Mouse (Mus musculus): ENCODE results near the gene Tespa1. TPM values are rescaled to one million over a fixed set of nuclear protein-coding genes. Genes with fewer than 3 reads are reported as not detected.
"Not testable (repeated sequence)": the region's sequence is repeated elsewhere in the genome, so short reads cannot be mapped to it uniquely, and the experiment has no call there.

Gene Tespa1
- polyA plus RNA-seq, 1 experiment from 2014 or later, result 0.16 TPM

DNA sequence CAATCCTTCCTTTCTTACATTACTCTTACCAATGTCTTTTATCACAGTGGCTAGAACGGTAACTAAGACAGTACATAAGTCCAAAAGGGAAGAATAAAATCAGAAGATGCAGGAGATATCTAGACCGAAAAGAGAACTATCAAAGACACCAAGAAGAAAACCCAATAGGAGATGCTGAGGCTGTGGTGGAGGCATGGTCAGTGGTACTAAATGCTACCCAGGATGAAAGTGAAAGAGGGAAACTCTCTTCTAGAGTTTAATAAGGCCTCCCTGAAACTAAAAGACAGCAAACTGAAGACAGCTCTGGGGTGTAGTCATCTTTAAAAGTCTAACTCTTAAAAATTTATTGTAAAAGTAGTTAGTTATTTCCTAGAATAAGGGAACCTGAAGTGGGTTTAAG is 2.0 kb upstream of the Tespa1 start:
- no peaks in the 10 kb centered on the region for H3K79me2 ChIP-seq (ENCODE audit: inconsistent target)
- no peak overlapping the region for H3K4me3 ChIP-seq (ENCODE audit: inconsistent target)
- H3K27ac ChIP-seq, result no peak overlapping the region
- H3K36me3 ChIP-seq (ENCODE audit: inconsistent target), result no peaks in the 10 kb centered on the region
- WGBS (ENCODE audit: missing documents), result 81% methylated on average over 2 of the region's 2 CpGs

DNA sequence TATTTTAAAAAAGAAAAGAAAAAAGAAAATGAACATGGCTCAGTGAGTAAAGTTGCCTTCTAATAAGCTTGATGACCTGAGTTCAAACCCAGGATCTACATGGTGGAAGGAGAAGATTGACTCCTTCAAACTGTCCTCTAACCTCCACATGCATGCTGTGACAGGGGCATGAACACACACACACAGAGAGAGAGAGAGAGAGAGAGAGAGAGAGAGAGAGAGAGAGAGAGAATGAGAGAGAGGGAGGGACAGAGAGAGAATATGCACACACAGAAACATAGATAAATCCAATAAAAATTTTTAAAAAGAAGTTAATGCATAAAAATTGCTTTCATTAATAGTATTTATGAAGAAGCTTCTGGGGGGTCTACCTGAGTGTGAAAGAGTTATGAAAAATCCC is 608 bp upstream of the Tespa1 start:
- Histone ChIP-seq H3K79me2 (ENCODE audit: inconsistent target) (no peaks in the 10 kb centered on the region), H3K4me3 (ENCODE audit: inconsistent target) (no peak overlapping the region), H3K27ac (no peak overlapping the region), H3K36me3 (ENCODE audit: inconsistent target) (no peaks in the 10 kb centered on the region)

DNA sequence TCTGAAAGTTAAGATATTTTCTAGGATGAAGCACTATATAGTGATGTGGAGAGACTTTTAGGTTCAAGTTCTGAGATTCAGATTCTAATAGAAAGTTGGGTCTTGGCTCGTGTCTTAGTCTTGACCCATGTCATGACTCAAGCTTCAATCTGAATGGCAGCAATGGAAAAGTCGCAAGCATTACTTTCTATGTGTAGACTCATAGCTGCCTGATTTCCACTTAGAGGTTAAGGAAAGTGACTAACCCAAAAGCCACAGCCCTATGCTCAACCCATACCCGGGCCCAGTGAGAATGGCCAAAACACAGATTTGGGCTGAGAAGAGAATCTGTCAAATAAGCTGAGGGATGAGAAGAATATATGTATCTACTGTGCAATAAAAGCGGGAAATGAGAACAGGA is 1.6 kb downstream of the Tespa1 start:
- Histone ChIP-seq H3K27ac (no peak overlapping the region), H3K79me2 (ENCODE audit: inconsistent target) (no peaks in the 10 kb centered on the region), H3K36me3 (ENCODE audit: inconsistent target) (no peaks in the 10 kb centered on the region), H3K4me3 (ENCODE audit: inconsistent target) (no peak overlapping the region)
- 70% methylated on average over 4 of the region's 4 CpGs for WGBS (ENCODE audit: missing documents)

DNA sequence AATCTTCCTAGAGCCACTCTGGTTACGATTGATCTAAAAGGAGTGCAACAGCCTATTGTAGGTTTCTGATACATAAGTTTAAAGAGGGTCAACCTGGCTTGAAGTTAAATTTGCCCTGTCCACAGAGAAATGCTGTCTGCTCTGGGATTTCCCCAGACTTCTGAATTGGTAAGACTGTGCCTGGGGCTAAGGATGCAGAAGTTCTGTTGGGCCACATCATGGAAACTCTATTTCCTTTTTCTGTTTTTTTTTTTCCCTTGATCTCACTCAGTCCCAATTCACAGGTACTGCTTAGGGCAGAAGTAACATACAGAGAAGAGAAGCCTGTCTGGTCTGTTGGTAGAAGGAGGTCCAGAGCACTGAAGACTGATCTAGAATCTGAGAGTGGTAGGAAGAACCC is 8.0 kb downstream of the Tespa1 start:
- H3K79me2 ChIP-seq (ENCODE audit: inconsistent target), result no peaks in the 10 kb centered on the region
- H3K36me3 ChIP-seq (ENCODE audit: inconsistent target), result no peaks in the 10 kb centered on the region
- H3K4me3 ChIP-seq (ENCODE audit: inconsistent target), result no peak overlapping the region
- 79% methylated on average over 1 of the region's 1 CpGs for WGBS (ENCODE audit: missing documents)
- H3K27ac ChIP-seq, result no peak overlapping the region

DNA sequence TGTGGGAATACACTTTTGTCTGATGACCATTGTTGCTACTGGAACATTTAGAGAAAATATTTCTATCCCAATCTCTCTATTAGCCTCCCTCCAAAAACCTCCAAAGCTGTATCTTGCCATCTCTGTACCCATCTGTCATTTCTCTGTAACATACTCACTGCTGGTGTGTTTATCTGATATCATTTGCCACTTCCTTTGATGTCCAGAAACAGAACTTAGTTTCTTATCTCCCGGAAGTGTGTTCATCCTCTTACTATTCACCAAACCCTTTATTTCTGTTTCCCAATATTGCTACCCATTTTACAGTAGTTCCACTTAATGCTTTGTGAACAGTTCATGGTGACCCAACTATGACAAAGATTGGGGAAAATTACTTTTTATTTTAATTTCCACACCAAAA is 13.7 kb downstream of the Tespa1 start:
- Histone ChIP-seq H3K36me3 (ENCODE audit: inconsistent target) (no peaks in the 10 kb centered on the region), H3K4me3 (ENCODE audit: inconsistent target) (no peak overlapping the region), H3K79me2 (ENCODE audit: inconsistent target) (no peaks in the 10 kb centered on the region), H3K27ac (no peak overlapping the region)
- WGBS (ENCODE audit: missing documents), result 22% methylated on average over 1 of the region's 1 CpGs

DNA sequence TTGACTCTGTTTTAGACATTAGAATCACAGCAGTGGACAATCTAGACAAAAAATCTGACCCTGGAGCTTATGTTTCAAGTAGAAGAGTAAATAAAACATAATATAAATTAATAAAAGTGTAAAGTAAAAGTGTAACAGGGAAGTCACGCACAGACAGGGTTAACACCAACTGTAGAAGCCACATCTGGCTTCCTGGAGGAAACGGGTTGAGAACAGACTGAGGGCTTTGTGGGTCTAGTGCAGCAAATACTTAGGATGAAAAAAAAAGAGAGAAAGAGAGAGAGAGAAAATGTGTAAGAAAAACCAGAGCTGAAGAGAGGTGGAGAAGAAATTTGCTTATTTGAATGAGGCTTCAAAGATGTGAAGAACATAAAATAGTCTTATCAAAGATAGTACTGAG is 14.9 kb downstream of the Tespa1 start:
- Histone ChIP-seq H3K27ac (no peak overlapping the region), H3K79me2 (ENCODE audit: inconsistent target) (no peaks in the 10 kb centered on the region), H3K36me3 (ENCODE audit: inconsistent target) (no peaks in the 10 kb centered on the region), H3K4me3 (ENCODE audit: inconsistent target) (no peak overlapping the region)
- WGBS (ENCODE audit: missing documents), result 13% methylated on average over 1 of the region's 2 CpGs

DNA sequence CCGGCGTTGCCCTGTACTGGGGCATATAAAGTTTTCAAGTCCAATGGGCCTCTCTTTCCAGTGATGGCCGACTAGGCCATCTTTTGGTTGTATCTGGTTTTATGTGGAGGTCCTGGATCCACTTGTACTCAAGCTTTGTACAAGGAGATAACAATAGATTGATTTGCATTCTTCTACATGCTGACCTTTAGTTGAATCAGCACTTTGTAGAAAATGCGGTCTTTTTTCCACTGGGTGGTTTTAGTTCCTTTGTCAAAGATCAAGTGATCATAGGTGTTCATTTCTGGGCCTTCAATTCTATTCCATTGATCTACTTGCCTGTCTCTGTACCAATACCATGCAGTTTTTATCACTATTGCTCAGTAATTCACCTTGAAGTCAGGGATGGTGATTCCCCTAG is 17.4 kb downstream of the Tespa1 start:
- not testable (repeated sequence) for H3K27ac ChIP-seq; H3K4me3 ChIP-seq (ENCODE audit: inconsistent target); H3K79me2 ChIP-seq (ENCODE audit: inconsistent target); H3K36me3 ChIP-seq (ENCODE audit: inconsistent target)
- WGBS (ENCODE audit: missing documents), result 91% methylated on average over 2 of the region's 4 CpGs

DNA sequence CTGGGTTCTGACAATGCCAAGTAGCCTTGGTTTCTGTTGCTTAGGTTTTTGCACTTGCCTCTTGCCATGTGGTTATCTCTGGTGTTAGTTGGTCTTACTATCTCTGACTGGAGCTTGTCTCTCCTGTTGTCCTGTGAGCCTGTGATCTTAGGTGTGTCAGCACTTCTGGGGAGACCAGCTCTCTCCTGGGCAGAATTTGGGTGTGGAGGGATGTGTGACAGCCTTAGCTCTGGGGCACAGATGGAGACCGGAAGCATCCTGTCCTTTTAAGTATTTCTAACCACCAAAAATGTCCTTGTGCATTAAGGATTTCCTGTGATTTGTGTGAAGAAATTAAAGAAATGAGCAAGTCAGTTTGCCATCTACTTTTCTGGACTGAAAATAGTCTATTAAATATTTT is 21.4 kb downstream of the Tespa1 start:
- H3K4me3 ChIP-seq (ENCODE audit: inconsistent target), result no peak overlapping the region
- 20% methylated on average over 1 of the region's 1 CpGs for WGBS (ENCODE audit: missing documents)
- H3K36me3 ChIP-seq (ENCODE audit: inconsistent target), result no peaks in the 10 kb centered on the region
- no peaks in the 10 kb centered on the region for H3K79me2 ChIP-seq (ENCODE audit: inconsistent target)
- H3K27ac ChIP-seq, result no peak overlapping the region

DNA sequence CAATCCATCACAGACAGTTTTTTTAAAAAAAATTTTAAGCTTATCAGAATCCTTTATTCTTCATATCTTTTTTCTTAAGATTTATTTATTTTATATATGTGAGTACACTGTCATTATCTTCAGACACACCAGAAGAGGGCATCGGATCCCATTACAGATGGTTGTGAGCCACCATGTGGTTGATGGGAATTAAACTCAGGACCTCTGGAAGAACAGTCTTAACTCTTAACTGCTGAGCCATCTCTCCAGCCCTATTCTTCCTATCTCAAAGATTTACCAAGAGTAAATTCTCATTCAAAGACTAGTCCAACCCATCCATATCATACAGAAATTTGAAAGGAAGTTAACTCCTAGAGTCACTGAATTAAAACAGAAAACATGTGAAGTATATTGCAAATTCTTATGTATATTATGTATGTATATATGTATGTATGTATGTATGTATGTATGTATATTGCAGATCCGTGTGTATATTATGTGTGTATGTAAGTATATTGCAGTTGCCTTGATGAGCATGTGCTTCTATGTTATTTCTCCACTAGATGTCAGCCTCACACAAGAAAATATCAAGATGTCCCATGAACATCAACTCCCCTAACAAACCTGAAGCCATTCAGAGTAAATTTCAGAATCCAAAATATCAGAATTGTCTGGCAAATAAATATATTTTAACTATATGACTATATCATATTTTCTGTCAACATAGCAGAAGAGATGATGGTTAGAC is 40.9 kb downstream of the Tespa1 start:
- H3K27ac ChIP-seq, result no peak overlapping the region
- H3K36me3 ChIP-seq (ENCODE audit: inconsistent target), result no peaks in the 10 kb centered on the region
- H3K4me3 ChIP-seq (ENCODE audit: inconsistent target), result no peak overlapping the region
- 92% methylated on average over 1 of the region's 2 CpGs for WGBS (ENCODE audit: missing documents)
- H3K79me2 ChIP-seq (ENCODE audit: inconsistent target), result no peaks in the 10 kb centered on the region

DNA sequence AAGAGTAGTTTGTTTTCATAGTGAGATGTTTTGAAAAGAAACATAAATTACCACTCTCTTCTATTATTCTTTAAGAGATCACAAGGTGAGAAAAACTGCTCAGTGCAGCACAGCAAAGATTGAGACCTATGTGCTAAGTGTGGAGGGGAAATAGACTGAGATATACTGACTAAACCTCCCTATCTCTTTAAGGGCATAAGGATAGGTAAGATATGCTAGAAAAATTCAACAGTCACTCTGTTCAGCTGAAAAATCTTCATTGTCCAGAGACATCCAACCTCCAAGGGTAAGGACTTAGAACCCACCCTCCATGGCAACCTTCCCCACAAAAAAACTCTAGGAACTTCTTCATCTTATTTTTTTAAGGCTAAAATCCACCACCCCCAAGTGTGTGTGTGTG is 42.1 kb downstream of the Tespa1 start:
- Histone ChIP-seq H3K4me3 (ENCODE audit: inconsistent target) (no peak overlapping the region), H3K27ac (no peak overlapping the region), H3K36me3 (ENCODE audit: inconsistent target) (no peaks in the 10 kb centered on the region), H3K79me2 (ENCODE audit: inconsistent target) (no peaks in the 10 kb centered on the region)

DNA sequence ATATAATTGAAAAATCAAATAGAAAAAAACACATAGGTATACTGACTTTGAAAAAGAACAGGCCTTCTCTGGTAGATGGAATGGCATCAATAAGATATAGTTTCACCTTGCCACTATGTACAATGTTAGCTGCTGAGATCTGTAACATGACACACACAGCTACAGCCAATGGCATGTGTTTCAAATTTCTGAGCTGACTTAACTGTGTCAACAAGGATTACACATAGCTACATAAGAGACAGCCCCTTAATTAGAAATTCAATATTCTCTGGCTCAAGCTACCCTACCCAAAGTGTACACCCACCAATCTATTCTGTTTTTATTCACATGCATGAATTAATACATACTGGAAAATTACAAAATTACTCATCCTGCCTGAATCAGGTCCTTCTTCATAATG is 45.7 kb downstream of the Tespa1 start:
- no peak overlapping the region for H3K4me3 ChIP-seq (ENCODE audit: inconsistent target)
- no peaks in the 10 kb centered on the region for H3K79me2 ChIP-seq (ENCODE audit: inconsistent target)
- no peak overlapping the region for H3K27ac ChIP-seq
- no peaks in the 10 kb centered on the region for H3K36me3 ChIP-seq (ENCODE audit: inconsistent target)

DNA sequence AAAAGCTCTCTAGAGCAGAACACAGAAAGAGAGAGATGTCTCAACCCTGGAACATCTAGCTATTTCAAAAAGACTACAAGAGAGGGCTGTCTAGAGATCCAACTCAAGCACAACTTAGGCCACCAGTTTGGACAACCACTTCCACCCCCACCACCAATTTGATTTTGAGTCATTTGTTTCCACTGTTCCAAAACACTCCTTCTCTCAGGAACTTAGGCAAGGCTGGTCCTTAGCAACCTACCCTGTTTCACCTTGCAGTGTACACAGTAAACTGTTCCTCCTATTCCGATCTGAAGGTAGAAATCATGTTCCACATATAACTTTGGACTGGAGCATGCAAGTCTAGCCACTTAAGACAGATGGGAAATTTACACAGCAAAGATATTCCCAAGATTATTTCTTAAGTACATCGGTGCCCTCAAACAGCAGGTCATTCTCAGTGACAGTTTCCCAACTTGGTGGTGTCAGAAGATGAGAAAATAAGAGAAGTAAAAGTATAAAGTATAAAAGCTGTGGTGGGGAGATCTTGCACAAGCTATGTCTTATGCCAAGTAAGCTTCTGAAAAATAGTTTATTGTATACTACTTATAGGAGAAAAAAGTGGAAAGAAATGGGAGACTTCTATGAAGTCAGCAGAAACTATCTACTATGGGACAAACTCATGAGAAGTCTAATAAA is 47.5 kb downstream of the Tespa1 start:
- H3K27ac ChIP-seq, result no peak overlapping the region
- H3K79me2 ChIP-seq (ENCODE audit: inconsistent target), result no peaks in the 10 kb centered on the region
- H3K36me3 ChIP-seq (ENCODE audit: inconsistent target), result no peaks in the 10 kb centered on the region
- no peak overlapping the region for H3K4me3 ChIP-seq (ENCODE audit: inconsistent target)
- WGBS (ENCODE audit: missing documents), result 66% methylated on average over 2 of the region's 2 CpGs

DNA sequence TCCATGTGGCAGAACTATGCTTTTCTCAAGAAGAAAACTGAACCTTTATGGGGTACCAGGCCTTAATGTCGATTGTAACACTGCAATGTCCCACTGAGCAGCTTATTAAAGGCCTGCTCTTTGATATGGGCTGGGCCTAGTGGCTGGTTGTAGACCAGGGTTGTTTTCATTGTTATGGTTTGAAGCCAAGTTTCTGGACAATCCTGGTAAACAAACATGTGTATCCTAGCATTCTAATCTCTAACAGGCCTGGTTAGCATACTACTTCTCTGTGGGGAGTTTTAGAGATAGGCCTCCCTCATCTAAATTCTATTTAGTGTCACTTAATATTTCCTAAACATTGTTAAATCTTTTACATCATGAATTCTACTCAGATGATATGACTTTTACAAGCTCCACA is 49.0 kb downstream of the Tespa1 start:
- 88% methylated on average over 1 of the region's 1 CpGs for WGBS (ENCODE audit: missing documents)
- H3K27ac ChIP-seq, result no peak overlapping the region
- H3K79me2 ChIP-seq (ENCODE audit: inconsistent target), result no peaks in the 10 kb centered on the region
- H3K4me3 ChIP-seq (ENCODE audit: inconsistent target), result no peak overlapping the region
- H3K36me3 ChIP-seq (ENCODE audit: inconsistent target), result no peaks in the 10 kb centered on the region

DNA sequence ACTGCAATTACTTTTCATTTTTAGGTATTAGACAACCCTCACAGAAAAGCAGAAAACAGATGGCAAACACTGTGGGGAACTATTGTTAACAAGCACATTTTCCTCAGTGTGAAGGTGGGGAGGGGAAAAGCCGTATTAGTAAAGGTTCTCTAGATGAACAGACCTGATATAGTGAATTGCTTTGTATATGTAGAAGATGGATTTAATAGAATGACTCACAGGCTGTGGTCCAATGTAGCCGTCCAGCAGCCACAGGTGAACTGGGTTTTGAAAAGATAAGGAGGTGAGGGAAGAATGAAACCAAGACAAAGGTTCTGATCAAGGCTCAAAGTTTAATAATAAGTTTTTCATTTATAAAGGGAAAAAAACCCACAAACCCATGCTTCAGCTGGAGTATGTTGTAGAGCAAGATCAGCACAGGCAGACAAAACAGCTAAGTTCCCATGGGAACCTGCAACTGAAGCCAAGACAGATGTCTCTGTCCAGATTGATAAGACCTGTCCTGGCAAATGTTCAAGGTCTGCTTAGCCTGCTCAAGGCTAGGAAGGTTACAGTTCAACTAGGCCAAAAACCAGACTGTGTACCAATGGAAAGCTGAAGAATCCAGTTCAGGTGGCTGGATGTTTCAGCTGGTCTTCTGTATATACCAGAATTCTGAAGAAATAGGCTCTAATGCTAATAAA is 50.0 kb downstream of the Tespa1 start:
- Histone ChIP-seq H3K4me3 (ENCODE audit: inconsistent target) (no peak overlapping the region), H3K79me2 (ENCODE audit: inconsistent target) (no peaks in the 10 kb centered on the region), H3K36me3 (ENCODE audit: inconsistent target) (no peaks in the 10 kb centered on the region), H3K27ac (no peak overlapping the region)
- WGBS (ENCODE audit: missing documents), result 93% methylated on average over 2 of the region's 2 CpGs

DNA sequence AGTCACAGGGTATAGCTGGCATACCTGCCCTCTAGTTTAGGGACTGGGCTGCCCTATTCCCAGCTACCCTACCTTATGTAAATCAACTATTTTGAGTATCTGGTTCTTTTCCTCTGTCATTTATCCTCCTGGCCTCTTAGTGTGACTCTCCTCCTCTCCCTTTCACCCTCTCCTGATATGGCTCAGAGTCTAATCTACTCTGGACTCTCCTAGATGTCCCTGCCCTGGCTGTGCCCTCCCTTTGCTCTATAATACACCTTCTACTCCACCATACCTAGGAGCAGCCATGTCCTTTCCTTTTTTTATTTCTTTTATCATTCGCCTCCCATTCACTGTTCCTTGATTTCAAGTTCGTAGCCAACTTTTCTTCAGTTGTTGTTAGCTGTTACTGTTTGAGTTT is 52.5 kb downstream of the Tespa1 start:
- no peaks in the 10 kb centered on the region for H3K79me2 ChIP-seq (ENCODE audit: inconsistent target)
- no peak overlapping the region for H3K4me3 ChIP-seq (ENCODE audit: inconsistent target)
- no peaks in the 10 kb centered on the region for H3K36me3 ChIP-seq (ENCODE audit: inconsistent target)
- H3K27ac ChIP-seq, result no peak overlapping the region
- 97% methylated on average over 2 of the region's 2 CpGs for WGBS (ENCODE audit: missing documents)
